Mouse (Mus musculus): ENCODE measurements around the gene Stat5a. TPM values are rescaled to one million over a fixed set of nuclear protein-coding genes. Genes with fewer than 3 reads are reported as not detected.

Stat5a gene
- total RNA-seq (2014; rRNA removed) (5.1 and 8.5 TPM in 2 replicates), polyA plus RNA-seq (2015; fragmentation: Nextera tagmentation; extraction: Ambion mirVana) (4.0 TPM in 2 replicates)

GRCm38 (mm10) chr11:100858935-100859578 is at the start of gene Stat5a:
TSS of gene Stat5a (plus strand) at chr11:100859351.
- WGBS: 55% methylated on average over 9 of the region's 9 CpGs
- Histone ChIP-seq H3K27ac (ENCODE audit: low read depth, low read length) (no peak within 1 kb of the TSS), H3K27me3 (ENCODE audit: insufficient read depth, low read length) (peaks cover 8% of the 10 kb centered on the region; the same call in 1 of the 2 replicates), H3K9ac (replicated peaks; ENCODE audit: low read length, poor library complexity, severe bottlenecking) (peak within 1 kb of the TSS; percentile 37; the same call in 1 of the 2 replicates), H3K4me3 (ENCODE audit: low read depth, low read length) (peak within 1 kb of the TSS; percentile 41), H3K36me3 (ENCODE audit: insufficient read depth, low read length) (no peaks in the 10 kb centered on the region), H3K4me1 (ENCODE audit: insufficient read depth, low read length) (no peaks in the 10 kb centered on the region), H3K9me3 (ENCODE audit: low read length) (no peaks in the 10 kb centered on the region), H3K4me2 (ENCODE audit: low read depth, low read length, poor library complexity, severe bottlenecking) (peak within 1 kb of the TSS; percentile 53)
- TF ChIP-seq CTCF (IDR thresholded peaks at IDR 0.05): no peak
- ATAC-seq (ENCODE audit: low FRiP score) (no peak), DNase-seq (ENCODE audit: low spot score) (peak; percentile 78)

DNA sequence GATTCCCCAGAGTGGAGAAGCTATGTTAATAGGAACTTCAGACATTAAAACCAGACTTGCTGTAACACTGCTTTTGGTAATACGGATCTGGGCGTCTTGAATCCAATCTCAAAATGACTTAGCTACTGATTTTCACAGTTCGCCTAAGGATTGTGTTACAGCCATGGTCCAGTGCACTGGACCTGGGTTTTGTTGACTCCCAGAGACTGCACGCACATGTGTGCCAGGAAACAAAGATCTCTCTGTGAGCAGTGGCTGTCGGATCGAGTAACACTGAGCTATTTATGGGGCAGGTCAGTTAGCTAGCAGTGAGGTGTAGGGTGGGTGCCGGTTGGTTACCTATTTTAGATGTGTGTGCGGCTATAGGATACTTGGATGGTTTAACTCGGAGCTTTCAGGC is 48.6 kb upstream of the Stat5a start:
- no peak for TF ChIP-seq CTCF (IDR thresholded peaks at IDR 0.05)
- H3K27ac ChIP-seq (ENCODE audit: low read depth, low read length): no peak overlapping the region
- peaks cover 3% of the 10 kb centered on the region; the same call in 1 of the 2 replicates for H3K36me3 ChIP-seq (ENCODE audit: insufficient read depth, low read length)
- H3K27me3 ChIP-seq (ENCODE audit: insufficient read depth, low read length): no peaks in the 10 kb centered on the region
- no peak for DNase-seq (ENCODE audit: low spot score)
- no peak overlapping the region for H3K4me2 ChIP-seq (ENCODE audit: low read depth, low read length, poor library complexity, severe bottlenecking)
- no peaks in the 10 kb centered on the region for H3K4me1 ChIP-seq (ENCODE audit: insufficient read depth, low read length)
- 88% methylated on average over 9 of the region's 9 CpGs for WGBS
- no peaks in the 10 kb centered on the region for H3K9me3 ChIP-seq (ENCODE audit: low read length)
- no peak overlapping the region for H3K4me3 ChIP-seq (ENCODE audit: low read depth, low read length)
- no peak overlapping the region for H3K9ac ChIP-seq (replicated peaks; ENCODE audit: low read length, poor library complexity, severe bottlenecking)
- ATAC-seq (ENCODE audit: low FRiP score): no peak

GRCm38 (mm10) chr11:100811132-100811531 is 48.0 kb upstream of the Stat5a start:
- ATAC-seq (ENCODE audit: low FRiP score): no peak

DNA sequence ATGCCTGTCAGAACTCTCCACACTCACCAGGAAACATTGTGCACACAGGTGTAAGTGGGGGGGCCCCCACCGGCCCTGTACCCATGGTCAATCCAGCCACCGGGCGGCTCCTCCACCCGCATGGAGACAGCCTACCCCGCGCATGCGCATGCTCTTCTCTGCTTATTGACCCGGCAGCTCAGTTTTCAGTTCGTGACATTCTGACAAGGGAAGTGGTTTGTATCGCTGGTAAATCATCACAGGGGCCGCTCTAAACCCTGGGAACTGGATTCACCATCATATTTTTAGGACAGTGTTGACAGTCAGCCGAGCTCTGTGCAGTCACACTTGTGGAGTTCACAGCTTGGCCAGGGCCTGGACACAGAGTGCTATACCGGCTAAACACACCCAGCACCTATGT is 44.7 kb upstream of the Stat5a start:
- Histone ChIP-seq H3K27ac (ENCODE audit: low read depth, low read length) (no peak overlapping the region), H3K4me2 (ENCODE audit: low read depth, low read length, poor library complexity, severe bottlenecking) (no peak overlapping the region), H3K27me3 (ENCODE audit: insufficient read depth, low read length) (no peaks in the 10 kb centered on the region), H3K9ac (replicated peaks; ENCODE audit: low read length, poor library complexity, severe bottlenecking) (no peak overlapping the region), H3K9me3 (ENCODE audit: low read length) (no peaks in the 10 kb centered on the region), H3K4me3 (ENCODE audit: low read depth, low read length) (no peak overlapping the region), H3K4me1 (ENCODE audit: insufficient read depth, low read length) (no peaks in the 10 kb centered on the region), H3K36me3 (ENCODE audit: insufficient read depth, low read length) (no peaks in the 10 kb centered on the region)
- ATAC-seq (ENCODE audit: low FRiP score) (no peak), DNase-seq (ENCODE audit: low spot score) (no peak)
- 79% methylated on average over 13 of the region's 13 CpGs for WGBS
- no peak for TF ChIP-seq CTCF (IDR thresholded peaks at IDR 0.05)

More at GRCm38 (mm10) chr11:100811132-100811531, 48.0 kb upstream of the Stat5a start:
- no peaks in the 10 kb centered on the region for H3K27me3 ChIP-seq (ENCODE audit: insufficient read depth, low read length)
- no peaks in the 10 kb centered on the region for H3K9me3 ChIP-seq (ENCODE audit: low read length)
- H3K27ac ChIP-seq (ENCODE audit: low read depth, low read length): no peak overlapping the region
- no peak overlapping the region for H3K4me3 ChIP-seq (ENCODE audit: low read depth, low read length)
- no peak overlapping the region for H3K9ac ChIP-seq (replicated peaks; ENCODE audit: low read length, poor library complexity, severe bottlenecking)
- no peaks in the 10 kb centered on the region for H3K4me1 ChIP-seq (ENCODE audit: insufficient read depth, low read length)
- 83% methylated on average over 2 of the region's 2 CpGs for WGBS
- peaks cover 3% of the 10 kb centered on the region; the same call in 1 of the 2 replicates for H3K36me3 ChIP-seq (ENCODE audit: insufficient read depth, low read length)
- TF ChIP-seq CTCF (IDR thresholded peaks at IDR 0.05): peak; percentile 47
- H3K4me2 ChIP-seq (ENCODE audit: low read depth, low read length, poor library complexity, severe bottlenecking): no peak overlapping the region
- DNase-seq (ENCODE audit: low spot score): no peak

GRCm38 (mm10) chr11:100816342-100816741 is 42.8 kb upstream of the Stat5a start:
- Histone ChIP-seq H3K27me3 (ENCODE audit: insufficient read depth, low read length) (no peaks in the 10 kb centered on the region), H3K27ac (ENCODE audit: low read depth, low read length) (no peak overlapping the region), H3K9ac (replicated peaks; ENCODE audit: low read length, poor library complexity, severe bottlenecking) (no peak overlapping the region), H3K4me1 (ENCODE audit: insufficient read depth, low read length) (no peaks in the 10 kb centered on the region), H3K4me3 (ENCODE audit: low read depth, low read length) (no peak overlapping the region), H3K9me3 (ENCODE audit: low read length) (no peaks in the 10 kb centered on the region), H3K4me2 (ENCODE audit: low read depth, low read length, poor library complexity, severe bottlenecking) (no peak overlapping the region), H3K36me3 (ENCODE audit: insufficient read depth, low read length) (no peaks in the 10 kb centered on the region)
- DNase-seq (ENCODE audit: low spot score) (no peak), ATAC-seq (ENCODE audit: low FRiP score) (no peak)
- TF ChIP-seq CTCF (IDR thresholded peaks at IDR 0.05): no peak
- 96% methylated on average over 3 of the region's 3 CpGs for WGBS

GRCm38 (mm10) chr11:100816801-100817200 is 42.4 kb upstream of the Stat5a start:
- H3K27ac ChIP-seq (ENCODE audit: low read depth, low read length): no peak overlapping the region
- TF ChIP-seq CTCF (IDR thresholded peaks at IDR 0.05): no peak
- H3K36me3 ChIP-seq (ENCODE audit: insufficient read depth, low read length): no peaks in the 10 kb centered on the region
- DNase-seq (ENCODE audit: low spot score): no peak
- no peak for ATAC-seq (ENCODE audit: low FRiP score)
- no peak overlapping the region for H3K9ac ChIP-seq (replicated peaks; ENCODE audit: low read length, poor library complexity, severe bottlenecking)
- WGBS: 78% methylated on average over 4 of the region's 4 CpGs
- H3K9me3 ChIP-seq (ENCODE audit: low read length): no peaks in the 10 kb centered on the region
- H3K4me3 ChIP-seq (ENCODE audit: low read depth, low read length): no peak overlapping the region
- no peaks in the 10 kb centered on the region for H3K4me1 ChIP-seq (ENCODE audit: insufficient read depth, low read length)
- no peak overlapping the region for H3K4me2 ChIP-seq (ENCODE audit: low read depth, low read length, poor library complexity, severe bottlenecking)
- no peaks in the 10 kb centered on the region for H3K27me3 ChIP-seq (ENCODE audit: insufficient read depth, low read length)
